Mouse (Mus musculus) lung, adult 2 months (tissue): Measurements from ENCODE around the gene Gtf3c1.

ENCODE experiments used
- CTCF ChIP-seq: fragments of 200-500 bp; IDR thresholded peaks from 2 replicates; pipeline ENCODE4 v1.5.1; 2011; ENCODE audit warnings: mild to moderate bottlenecking, low read length, control low read depth; ENCODE audit not compliant: insufficient read depth
- POLR2A ChIP-seq: fragments of 200-500 bp; IDR thresholded peaks from 2 replicates; pipeline ENCODE4 v1.6.1; 2011; ENCODE audit warnings: low read depth, mild to moderate bottlenecking, control low read depth, low read length, borderline replicate concordance; ENCODE audit errors: extremely low read depth

GRCm38 (mm10) chr7:125752699-125753325, 45.2 kb upstream of the Gtf3c1 start:
- TF ChIP-seq POLR2A (no peak), CTCF (no peak)
